Mouse (Mus musculus): ENCODE measurements around the gene Cd3d. TPM values are rescaled to one million over a fixed set of nuclear protein-coding genes. Genes with fewer than 3 reads are reported as not detected.

The Cd3d gene
- total RNA-seq (2023) = 100 to 1,000 TPM; 523 to 573 TPM

DNA sequence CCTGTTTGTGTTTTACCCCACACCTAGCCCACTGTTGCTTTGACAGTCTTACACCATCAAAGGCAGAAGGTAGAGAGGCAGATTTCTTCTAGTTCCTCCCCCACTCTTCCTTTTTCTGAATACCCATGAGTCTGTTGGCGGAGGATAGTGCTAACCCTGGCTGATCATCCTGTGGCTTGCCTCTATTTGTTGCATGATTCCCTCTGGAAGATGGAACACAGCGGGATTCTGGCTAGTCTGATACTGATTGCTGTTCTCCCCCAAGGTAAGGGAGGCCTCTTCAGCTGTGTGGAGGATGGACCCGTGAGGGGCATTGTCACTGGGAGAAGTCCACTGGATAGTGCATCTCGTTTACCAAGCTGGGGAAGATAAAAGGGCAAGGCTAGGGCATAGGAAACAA is at the start of gene Cd3d:
Gene Cd3d, plus strand, starts transcription at position 111 of the 400 bp plus-strand sequence.

DNA sequence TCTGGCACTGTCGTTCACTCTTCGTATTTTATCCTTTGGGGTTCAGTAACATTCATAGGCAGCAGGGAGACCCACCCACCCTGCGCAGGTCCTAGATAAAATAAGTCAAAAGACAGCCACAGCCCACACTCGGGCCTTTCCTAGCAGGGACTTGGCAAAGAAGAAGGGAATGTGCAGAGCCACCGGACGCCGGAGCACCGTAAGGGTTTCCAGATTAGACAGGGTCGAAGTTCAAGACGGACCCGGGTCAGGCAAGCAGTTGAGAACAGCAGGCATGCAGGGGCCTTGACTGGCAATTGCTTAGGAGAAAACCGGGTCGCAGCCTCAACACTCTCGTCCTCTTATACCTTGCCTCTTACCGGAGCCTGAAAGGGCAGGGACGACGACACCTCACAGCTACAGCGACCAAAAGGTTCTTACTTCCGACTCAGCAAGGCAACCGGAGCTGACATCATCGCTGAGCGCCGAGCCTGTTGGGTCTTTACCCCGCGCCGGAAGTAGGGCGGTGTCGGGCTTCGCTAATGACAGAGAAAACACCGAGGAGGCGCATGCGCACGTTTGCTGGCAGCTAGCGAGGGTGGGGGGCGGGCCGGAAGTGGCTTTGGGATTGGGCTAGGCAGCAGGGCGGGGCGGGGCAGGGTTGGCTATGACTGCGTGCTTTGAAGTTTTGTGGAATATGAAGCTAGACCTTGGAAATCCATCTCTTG is 16.3 kb upstream of the Cd3d start, which contains the start of gene Ube4a:
Gene Ube4a, minus strand, starts transcription at position 475 of the 707 bp plus-strand sequence.

DNA sequence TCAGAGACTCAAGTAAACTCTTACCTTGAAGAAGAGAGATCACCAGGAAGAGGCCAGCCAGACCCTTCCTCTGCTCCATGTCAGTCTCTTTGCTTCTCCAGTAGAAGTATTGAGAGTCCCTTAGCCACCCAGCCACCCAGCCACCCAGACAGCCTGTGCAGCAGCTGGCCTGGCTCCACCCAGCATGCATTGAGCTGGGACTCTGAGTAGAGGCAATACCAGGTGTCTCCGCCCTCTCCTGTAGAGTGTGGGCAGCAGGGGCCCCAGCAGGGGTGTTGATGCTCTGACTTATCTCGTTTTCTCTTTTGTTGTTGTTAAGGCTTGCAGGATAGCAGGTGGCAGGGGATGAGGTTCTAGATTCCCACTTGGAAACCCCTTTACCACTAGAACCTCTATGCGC is 1.3 kb upstream of the Cd3d start, which contains the start of gene Cd3g:
Gene Cd3g, minus strand, starts transcription at position 190 of the 400 bp plus-strand sequence.

DNA sequence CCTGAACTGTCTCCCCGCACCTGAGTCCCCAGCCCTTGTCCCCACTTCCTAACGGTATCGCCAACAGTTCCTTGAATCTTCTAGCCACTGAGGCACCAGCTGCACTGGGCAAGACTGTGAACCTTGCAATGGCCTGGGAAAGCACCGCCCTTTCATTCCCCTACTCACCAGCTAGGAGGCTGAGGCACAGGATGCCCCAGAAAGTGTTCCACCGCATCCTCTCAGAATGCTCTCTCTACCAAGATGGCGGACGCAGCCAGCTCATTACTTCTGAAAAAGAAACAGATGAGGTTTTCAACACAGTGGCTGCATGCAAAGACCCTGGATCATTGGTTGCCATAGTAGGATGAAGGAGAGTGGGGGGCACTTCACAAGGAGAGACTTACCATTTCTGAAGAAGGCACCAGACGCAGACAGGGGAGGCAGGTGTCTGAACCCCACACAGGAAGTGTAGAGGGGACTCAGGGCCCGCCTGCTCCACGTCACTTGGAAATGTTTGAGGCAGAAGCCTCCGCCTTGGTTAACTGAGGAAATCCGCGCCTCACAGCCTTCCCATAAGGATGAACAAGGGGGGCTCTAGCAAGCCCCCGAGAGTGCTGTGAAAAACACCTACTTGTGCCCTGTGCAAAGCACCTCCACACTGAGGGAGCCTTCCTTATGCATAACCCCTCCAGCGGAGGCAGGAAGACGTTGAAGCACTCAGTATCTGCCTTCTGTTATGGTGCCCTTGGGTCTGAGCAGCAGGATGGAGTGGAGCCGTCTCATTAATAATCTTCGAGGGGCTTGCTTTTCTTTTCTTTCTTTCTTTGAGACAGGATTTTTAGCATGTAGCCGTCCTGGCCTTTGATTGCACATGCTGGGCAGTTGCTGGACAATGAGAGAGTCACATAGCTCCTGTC is 27.8 kb downstream of the Cd3d start, which contains the start of gene Cd3e:
Gene Cd3e, minus strand, starts transcription at position 448 of the 899 bp plus-strand sequence.

Other genes with a start within 250 kb of the Cd3d start
- 1 to 10 TPM; 1.2 to 2.4 TPM for gene Phldb1, start 246.6 kb upstream of the Cd3d start, total RNA-seq (2023)
- 100 to 1,000 TPM; 119 to 126 TPM for gene Arcn1, start 213.9 kb upstream of the Cd3d start, total RNA-seq (2023)
- 10 to 100 TPM; 36.9 to 45.6 TPM for gene Ift46, start 213.9 kb upstream of the Cd3d start, total RNA-seq (2023)
- gene Tmem25, start 182.5 kb upstream of the Cd3d start, total RNA-seq (2023) = 1 to 10 TPM; 2.7 to 3.3 TPM
- 10 to 100 TPM in 1 of 2 experiments, 1 to 10 TPM in 1; 8.5 to 11.2 TPM for gene Ttc36, start 178.7 kb upstream of the Cd3d start, total RNA-seq (2023)
- gene Kmt2a, start 100.5 kb upstream of the Cd3d start, total RNA-seq (2023) = 100 to 1,000 TPM; 162 to 179 TPM
- 100 to 1,000 TPM; 146 to 149 TPM for gene Atp5l, start 61.0 kb upstream of the Cd3d start, total RNA-seq (2023)
- 100 to 1,000 TPM in 1 of 2 experiments, 10 to 100 TPM in 1; 97.0 to 130 TPM for gene Ube4a, start 16.2 kb upstream of the Cd3d start, total RNA-seq (2023)
- 100 to 1,000 TPM; 492 to 549 TPM for gene Cd3g, start 1.4 kb upstream of the Cd3d start, total RNA-seq (2023)
- 100 to 1,000 TPM; 887 to 950 TPM for gene Cd3e, start 27.8 kb downstream of the Cd3d start, total RNA-seq (2023)
- gene Mpzl2, start 58.0 kb downstream of the Cd3d start, total RNA-seq (2023) = under 1 TPM in 1 of 2 experiments, not detected in 1; 0.74 TPM
- 10 to 100 TPM; 11.8 to 14.3 TPM for gene Mpzl3, start 73.4 kb downstream of the Cd3d start, total RNA-seq (2023)
- 10 to 100 TPM; 17.5 to 22.2 TPM for gene Jaml, start 97.4 kb downstream of the Cd3d start, total RNA-seq (2023)
- under 1 TPM; 0.35 to 0.50 TPM for gene Scn2b, start 136.0 kb downstream of the Cd3d start, total RNA-seq (2023)
- gene Scn4b, start 156.6 kb downstream of the Cd3d start, total RNA-seq (2023) = not detected
- gene BC049352, start 200.2 kb downstream of the Cd3d start, total RNA-seq (2023) = under 1 TPM in 1 of 2 experiments, not detected in 1; 0.44 TPM
- gene Tmprss4, start 222.3 kb downstream of the Cd3d start, total RNA-seq (2023) = not detected